Mouse (Mus musculus) intestine, embryonic 16.5 days (tissue): ENCODE results near the gene Ppp2r1b. TPM values are rescaled to one million over a fixed set of nuclear protein-coding genes. Genes with fewer than 3 reads are reported as not detected.

ENCODE experiments used
- ATAC-seq: fragments of 200-750 bp; cut with Nextera tagmentation; 2 replicates; pipeline ENCODE4 v1.8.0; 2017; ENCODE audit warnings: moderate TSS enrichment, moderate library complexity
- H3K27ac ChIP-seq: fragments of 300-500 bp; sonication (generic); 2 replicates; pipeline ENCODE4 v1.5.1; 2014; ENCODE audit warnings: mild to moderate bottlenecking, low read length
- H3K27me3 ChIP-seq: fragments of 300-500 bp; sonication (generic); replicated peaks from 2 replicates; pipeline ENCODE4 v1.6.1; 2014; ENCODE audit warnings: low read length, control low read depth, mixed read lengths; ENCODE audit not compliant: control insufficient read depth, insufficient read depth
- H3K36me3 ChIP-seq: fragments of 300-500 bp; sonication (generic); 2 replicates; pipeline ENCODE4 v1.6.1; 2014; ENCODE audit warnings: low read length, control low read depth; ENCODE audit not compliant: control insufficient read depth, insufficient read depth
- H3K4me1 ChIP-seq: fragments of 300-500 bp; sonication (generic); 2 replicates; pipeline ENCODE4 v1.6.1; 2014; ENCODE audit warnings: low read length, control low read depth, mixed read lengths; ENCODE audit not compliant: control insufficient read depth, insufficient read depth
- H3K4me2 ChIP-seq: fragments of 300-500 bp; sonication (generic); 2 replicates; pipeline ENCODE4 v1.6.1; 2014; ENCODE audit warnings: low read depth, low read length, control low read depth
- H3K4me3 ChIP-seq: fragments of 300-500 bp; sonication (generic); 2 replicates; pipeline ENCODE4 v1.5.1; 2014; ENCODE audit warnings: mild to moderate bottlenecking, low read length
- H3K9ac ChIP-seq: fragments of 300-500 bp; sonication (generic); 2 replicates; pipeline ENCODE4 v1.6.1; 2014; ENCODE audit warnings: low read depth, low read length
- H3K9me3 ChIP-seq: fragments of 300-500 bp; sonication (generic); 2 replicates; pipeline ENCODE4 v1.6.1; 2016; ENCODE audit warnings: low read length, control low read depth; ENCODE audit not compliant: control insufficient read depth
- WGBS: fragments of 180-500 bp; shearing (Covaris S2); extraction: QIAGEN DNeasy Blood & Tissue Kit; methylation state at CpG from one replicate; pipeline ENCODE4 v1.1.7; 2014; 5-methylcytosine and 5-hydroxymethylcytosine counted together
- polyA plus RNA-seq: library from polyadenylated mRNA; unstranded; fragments of >200 nt; fragmentation: Nextera tagmentation; extraction: Ambion mirVana; gene quantifications from 2 replicates; pipeline ENCODE4 v1.2.1, GENCODE M21; 2015

The Ppp2r1b gene
- polyA plus RNA-seq, 1 experiment from 2014 or later, result 63.9 TPM

GRCm38 (mm10) chr9:50856341-50857081, 11.4 kb downstream of the Ppp2r1b start:
- no peaks in the 10 kb centered on the region for H3K27me3 ChIP-seq
- H3K27ac ChIP-seq, result peak overlapping the region; percentile 82
- H3K4me2 ChIP-seq, result peak overlapping the region; percentile 82
- no peaks in the 10 kb centered on the region for H3K9me3 ChIP-seq
- H3K4me3 ChIP-seq, result peak overlapping the region; percentile 88
- peak; percentile 88 for ATAC-seq
- WGBS, result under 1% methylated on average over 45 of the region's 45 CpGs
- peaks cover 15% of the 10 kb centered on the region for H3K4me1 ChIP-seq
- peak overlapping the region; percentile 85 for H3K9ac ChIP-seq
- H3K36me3 ChIP-seq, result peaks cover 4% of the 10 kb centered on the region; the same call in 1 of the 2 replicates

GRCm38 (mm10) chr9:50857082-50857641, 12.1 kb downstream of the Ppp2r1b start:
- ATAC-seq, result peak; percentile 62
- peak overlapping the region; percentile 85 for H3K9ac ChIP-seq
- peak overlapping the region; percentile 88 for H3K4me3 ChIP-seq
- peaks cover 15% of the 10 kb centered on the region for H3K4me1 ChIP-seq
- WGBS, result under 1% methylated on average over 45 of the region's 46 CpGs
- peak overlapping the region; percentile 77 for H3K4me2 ChIP-seq
- H3K36me3 ChIP-seq, result peaks cover 6% of the 10 kb centered on the region
- peak overlapping the region; percentile 66 for H3K27ac ChIP-seq
- no peaks in the 10 kb centered on the region for H3K27me3 ChIP-seq
- no peaks in the 10 kb centered on the region for H3K9me3 ChIP-seq

- Histone ChIP-seq H3K27me3 (no peaks in the 10 kb centered on the region), H3K9ac (no peak overlapping the region), H3K9me3 (no peaks in the 10 kb centered on the region), H3K4me3 (no peak overlapping the region), H3K27ac (no peak overlapping the region), H3K4me2 (no peak overlapping the region), H3K4me1 (peaks cover 15% of the 10 kb centered on the region), H3K36me3 (peaks cover 13% of the 10 kb centered on the region)
- ATAC-seq, result no peak
- 74% methylated on average over 6 of the region's 6 CpGs for WGBS
Observed at GRCm38 (mm10) chr9:50858681-50859080, 13.6 kb downstream of the Ppp2r1b start.

- H3K36me3 ChIP-seq, result peaks cover 13% of the 10 kb centered on the region
- 91% methylated on average over 18 of the region's 18 CpGs for WGBS
Observed at GRCm38 (mm10) chr9:50861119-50861839, 16.2 kb downstream of the Ppp2r1b start.

GRCm38 (mm10) chr9:50863824-50864223, 18.7 kb downstream of the Ppp2r1b start:
- 84% methylated on average over 4 of the region's 4 CpGs for WGBS
- H3K27ac ChIP-seq, result no peak overlapping the region

More at GRCm38 (mm10) chr9:50861119-50861839, 16.2 kb downstream of the Ppp2r1b start:
- Histone ChIP-seq H3K27ac (no peak overlapping the region), H3K9ac (no peak overlapping the region), H3K9me3 (no peaks in the 10 kb centered on the region), H3K4me3 (no peak overlapping the region), H3K27me3 (no peaks in the 10 kb centered on the region), H3K4me1 (peaks cover 7% of the 10 kb centered on the region), H3K4me2 (no peak overlapping the region)
- no peak for ATAC-seq

GRCm38 (mm10) chr9:50864877-50865276, 19.8 kb downstream of the Ppp2r1b start:
- no peaks in the 10 kb centered on the region for H3K27me3 ChIP-seq
- peaks cover 10% of the 10 kb centered on the region for H3K36me3 ChIP-seq
- H3K27ac ChIP-seq, result no peak overlapping the region
- no peak for ATAC-seq
- no peaks in the 10 kb centered on the region for H3K4me1 ChIP-seq
- H3K4me2 ChIP-seq, result no peak overlapping the region
- H3K4me3 ChIP-seq, result no peak overlapping the region
- H3K9me3 ChIP-seq, result no peaks in the 10 kb centered on the region
- H3K9ac ChIP-seq, result no peak overlapping the region
- WGBS, result 73% methylated on average over 5 of the region's 5 CpGs

More at GRCm38 (mm10) chr9:50863824-50864223, 18.7 kb downstream of the Ppp2r1b start:
- Histone ChIP-seq H3K36me3 (peaks cover 13% of the 10 kb centered on the region), H3K27me3 (no peaks in the 10 kb centered on the region), H3K9ac (no peak overlapping the region), H3K4me1 (no peaks in the 10 kb centered on the region), H3K4me2 (no peak overlapping the region), H3K9me3 (no peaks in the 10 kb centered on the region), H3K4me3 (no peak overlapping the region)
- no peak for ATAC-seq

- Histone ChIP-seq H3K4me1 (no peaks in the 10 kb centered on the region), H3K4me3 (no peak overlapping the region), H3K9ac (no peak overlapping the region), H3K36me3 (peaks cover 13% of the 10 kb centered on the region), H3K27me3 (no peaks in the 10 kb centered on the region), H3K27ac (no peak overlapping the region), H3K9me3 (no peaks in the 10 kb centered on the region), H3K4me2 (no peak overlapping the region)
- 83% methylated on average over 8 of the region's 8 CpGs for WGBS
- ATAC-seq, result no peak
Observed at GRCm38 (mm10) chr9:50865803-50866202, 20.7 kb downstream of the Ppp2r1b start.

- H3K4me1 ChIP-seq, result no peaks in the 10 kb centered on the region
- peaks cover 9% of the 10 kb centered on the region; the same call in 1 of the 2 replicates for H3K36me3 ChIP-seq
- no peak overlapping the region for H3K4me3 ChIP-seq
- H3K27me3 ChIP-seq, result no peaks in the 10 kb centered on the region
- H3K27ac ChIP-seq, result no peak overlapping the region
- no peaks in the 10 kb centered on the region for H3K9me3 ChIP-seq
- no peak overlapping the region for H3K9ac ChIP-seq
- no peak overlapping the region for H3K4me2 ChIP-seq
- ATAC-seq, result no peak
- 95% methylated on average over 6 of the region's 6 CpGs for WGBS
Observed at GRCm38 (mm10) chr9:50867015-50867414, 21.9 kb downstream of the Ppp2r1b start.

- Histone ChIP-seq H3K27me3 (no peaks in the 10 kb centered on the region), H3K36me3 (peaks cover 2% of the 10 kb centered on the region; the same call in 1 of the 2 replicates), H3K9me3 (no peaks in the 10 kb centered on the region), H3K9ac (no peak overlapping the region), H3K4me2 (no peak overlapping the region), H3K4me1 (no peaks in the 10 kb centered on the region), H3K4me3 (no peak overlapping the region), H3K27ac (no peak overlapping the region)
- 92% methylated on average over 2 of the region's 2 CpGs for WGBS
- no peak for ATAC-seq
Observed at GRCm38 (mm10) chr9:50868182-50868581, 23.1 kb downstream of the Ppp2r1b start.
